Mouse (Mus musculus) brown adipose tissue, adult 24 weeks (tissue): Measurements from ENCODE around the gene Fam219a. TPM values are rescaled to one million over a fixed set of nuclear protein-coding genes. Genes with fewer than 3 reads are reported as not detected.

ENCODE experiments used
- H3K27ac ChIP-seq: fragments of 200-500 bp; replicated peaks from 2 replicates; pipeline ENCODE4 v1.5.1; 2012; ENCODE audit warnings: low read depth, mild to moderate bottlenecking, low read length
- H3K4me1 ChIP-seq: fragments of 200-500 bp; 2 replicates; pipeline ENCODE4 v1.6.1; 2012; ENCODE audit warnings: low read length, mixed read lengths; ENCODE audit not compliant: control insufficient read depth, insufficient read depth, insufficient read length
- H3K4me3 ChIP-seq: fragments of 200-500 bp; 2 replicates; pipeline ENCODE4 v1.5.1; 2012; ENCODE audit warnings: low read depth, mild to moderate bottlenecking, low read length, moderate library complexity; ENCODE audit not compliant: insufficient read depth
- polyA plus RNA-seq: library from polyadenylated mRNA; stranded (reverse); fragments of >200 nt; gene quantifications from 2 replicates; pipeline ENCODE4 v1.2.4, GENCODE M21; 2012; ENCODE audit not compliant: missing spikeins, insufficient read depth, insufficient read length

Gene Fam219a
- polyA plus RNA-seq, 1 experiment: 6.8 TPM

- peaks cover 9% of the 10 kb centered on the region for H3K4me1 ChIP-seq
- no peak overlapping the region for H3K4me3 ChIP-seq
- H3K27ac ChIP-seq: no peak overlapping the region
Measured at GRCm38 (mm10) chr4:41527076-41527475, 42.3 kb downstream of the Fam219a start.

- peaks cover 9% of the 10 kb centered on the region for H3K4me1 ChIP-seq
- H3K27ac ChIP-seq: no peak overlapping the region
- H3K4me3 ChIP-seq: no peak overlapping the region
Measured at GRCm38 (mm10) chr4:41526553-41526952, 42.8 kb downstream of the Fam219a start.

GRCm38 (mm10) chr4:41524829-41525228, 44.5 kb downstream of the Fam219a start:
- H3K27ac ChIP-seq: no peak overlapping the region
- H3K4me1 ChIP-seq: peaks cover 7% of the 10 kb centered on the region
- no peak overlapping the region for H3K4me3 ChIP-seq

- no peak overlapping the region for H3K27ac ChIP-seq
- no peak overlapping the region for H3K4me3 ChIP-seq
- H3K4me1 ChIP-seq: peaks cover 4% of the 10 kb centered on the region; the same call in 1 of the 2 replicates
Measured at GRCm38 (mm10) chr4:41523839-41524238, 45.5 kb downstream of the Fam219a start.

- H3K4me1 ChIP-seq: peaks cover 1% of the 10 kb centered on the region; the same call in 1 of the 2 replicates
- H3K27ac ChIP-seq: no peak overlapping the region
- H3K4me3 ChIP-seq: no peak overlapping the region
Measured at GRCm38 (mm10) chr4:41522788-41523187, 46.5 kb downstream of the Fam219a start.

GRCm38 (mm10) chr4:41522136-41522535, 47.2 kb downstream of the Fam219a start:
- no peak overlapping the region for H3K4me3 ChIP-seq
- H3K27ac ChIP-seq: no peak overlapping the region
- H3K4me1 ChIP-seq: no peaks in the 10 kb centered on the region

- no peak overlapping the region for H3K4me3 ChIP-seq
- no peak overlapping the region for H3K27ac ChIP-seq
- H3K4me1 ChIP-seq: no peaks in the 10 kb centered on the region
Measured at GRCm38 (mm10) chr4:41520641-41521040, 48.7 kb downstream of the Fam219a start.

GRCm38 (mm10) chr4:41519195-41519594, 50.1 kb downstream of the Fam219a start:
- Histone ChIP-seq H3K4me3 (no peak overlapping the region), H3K27ac (no peak overlapping the region), H3K4me1 (no peaks in the 10 kb centered on the region)

GRCm38 (mm10) chr4:41518349-41518748, 51.0 kb downstream of the Fam219a start:
- Histone ChIP-seq H3K4me3 (no peak overlapping the region), H3K27ac (no peak overlapping the region), H3K4me1 (no peaks in the 10 kb centered on the region)

GRCm38 (mm10) chr4:41517233-41517632, 52.1 kb downstream of the Fam219a start, which contains the start of gene 1110017D15Rik:
Gene 1110017D15Rik, minus strand, starts transcription at chr4:41517333.
- no peak within 1 kb of the TSS for H3K27ac ChIP-seq
- no peaks in the 10 kb centered on the region for H3K4me1 ChIP-seq
- H3K4me3 ChIP-seq: no peak within 1 kb of the TSS

- H3K4me1 ChIP-seq: no peaks in the 10 kb centered on the region
- H3K27ac ChIP-seq: no peak overlapping the region
- H3K4me3 ChIP-seq: no peak overlapping the region
Measured at GRCm38 (mm10) chr4:41513714-41514113, 55.6 kb downstream of the Fam219a start.

GRCm38 (mm10) chr4:41513309-41513708, 56.0 kb downstream of the Fam219a start:
- no peaks in the 10 kb centered on the region for H3K4me1 ChIP-seq
- no peak overlapping the region for H3K4me3 ChIP-seq
- no peak overlapping the region for H3K27ac ChIP-seq

GRCm38 (mm10) chr4:41507998-41508397, 61.3 kb downstream of the Fam219a start:
- H3K4me3 ChIP-seq: no peak overlapping the region
- H3K27ac ChIP-seq: no peak overlapping the region
- no peaks in the 10 kb centered on the region for H3K4me1 ChIP-seq

- no peak overlapping the region for H3K27ac ChIP-seq
- H3K4me3 ChIP-seq: peak overlapping the region; percentile 66
- H3K4me1 ChIP-seq: no peaks in the 10 kb centered on the region
Measured at GRCm38 (mm10) chr4:41507326-41507924, 61.9 kb downstream of the Fam219a start.

- peak overlapping the region; percentile 66 for H3K4me3 ChIP-seq
- H3K4me1 ChIP-seq: peaks cover 4% of the 10 kb centered on the region; the same call in 1 of the 2 replicates
- no peak overlapping the region for H3K27ac ChIP-seq
Measured at GRCm38 (mm10) chr4:41506906-41507305, 62.4 kb downstream of the Fam219a start.

GRCm38 (mm10) chr4:41506156-41506555, 63.2 kb downstream of the Fam219a start:
- Histone ChIP-seq H3K4me1 (peaks cover 4% of the 10 kb centered on the region; the same call in 1 of the 2 replicates), H3K27ac (peak overlapping the region; percentile 36), H3K4me3 (peak overlapping the region; percentile 66; the same call in 1 of the 2 replicates)
